Mouse (Mus musculus) lung, adult 2 months (tissue): ENCODE results near the gene Dll3. TPM values are rescaled to one million over a fixed set of nuclear protein-coding genes. Genes with fewer than 3 reads are reported as not detected.
"Not testable (repeated sequence)": the region's sequence is repeated elsewhere in the genome, so short reads cannot be mapped to it uniquely, and the experiment has no call there.

Experiments
- DNase-seq: peaks from one replicate; pipeline ENCODE4 v3.0.0; 2022
- H3K4me1 ChIP-seq: fragments of 200-500 bp; 2 replicates; pipeline ENCODE4 v1.6.1; 2011; ENCODE audit warnings: low read length; ENCODE audit not compliant: control insufficient read depth, insufficient read depth
- H3K4me3 ChIP-seq: fragments of 200-500 bp; replicated peaks from 2 replicates; pipeline ENCODE3; 2011; ENCODE audit warnings: low read depth, mild to moderate bottlenecking, control low read depth, low read length; ENCODE audit errors: extremely low read depth
- CTCF ChIP-seq: fragments of 200-500 bp; IDR thresholded peaks from 2 replicates; pipeline ENCODE4 v1.5.1; 2011; ENCODE audit warnings: mild to moderate bottlenecking, low read length, control low read depth; ENCODE audit not compliant: insufficient read depth
- POLR2A ChIP-seq: fragments of 200-500 bp; IDR thresholded peaks from 2 replicates; pipeline ENCODE4 v1.6.1; 2011; ENCODE audit warnings: low read depth, mild to moderate bottlenecking, control low read depth, low read length, borderline replicate concordance; ENCODE audit errors: extremely low read depth
- WGBS: fragments of 180-500 bp; shearing (Covaris S2); methylation state at CpG from one replicate; pipeline ENCODE4 v1.1.7; 2018; 5-methylcytosine and 5-hydroxymethylcytosine counted together
- polyA plus RNA-seq: library from polyadenylated mRNA; depleted of rRNA; stranded (reverse); fragments of >200 nt; gene quantifications from 2 replicates; pipeline ENCODE4 v1.2.3, GENCODE M21; 2012; rRNA removed

Gene Dll3
- polyA plus RNA-seq, 1 experiment: 0.12 TPM

GRCm38 (mm10) chr7:28254591-28254990 lies 47.4 kb downstream of the Dll3 start:
- Histone ChIP-seq H3K4me3 (no peak overlapping the region), H3K4me1 (no peaks in the 10 kb centered on the region)
- 65% methylated on average over 6 of the region's 6 CpGs for WGBS
- no peak for DNase-seq
- TF ChIP-seq CTCF (no peak), POLR2A (no peak)

- H3K4me1 ChIP-seq: no peaks in the 10 kb centered on the region
- no peak for DNase-seq
- no peak overlapping the region for H3K4me3 ChIP-seq
- TF ChIP-seq POLR2A: no peak
- TF ChIP-seq CTCF: no peak
- WGBS: 86% methylated on average over 17 of the region's 17 CpGs
Observed at GRCm38 (mm10) chr7:28251976-28252375, 50.1 kb downstream of the Dll3 start.

GRCm38 (mm10) chr7:28248957-28249356 lies 53.1 kb downstream of the Dll3 start:
- WGBS: 95% methylated on average over 3 of the region's 3 CpGs
- no peak for TF ChIP-seq POLR2A
- no peak for TF ChIP-seq CTCF
- DNase-seq: no peak
- Histone ChIP-seq H3K4me3 (no peak overlapping the region), H3K4me1 (no peaks in the 10 kb centered on the region)

GRCm38 (mm10) chr7:28243943-28244342 lies 58.1 kb downstream of the Dll3 start:
- not testable (repeated sequence) for H3K4me1 ChIP-seq, DNase-seq, H3K4me3 ChIP-seq
- WGBS: 65% methylated on average over 2 of the region's 2 CpGs

Other genes with a start within 250 kb of the Dll3 start
- gene Fcgbp, start 231.0 kb downstream of the Dll3 start, polyA plus RNA-seq: 7.5 and 19.2 TPM in 2 replicates
- 0.45 and 0.63 TPM in 2 replicates for gene 9530053A07Rik, start 172.8 kb downstream of the Dll3 start, polyA plus RNA-seq
- 32.4 and 40.9 TPM in 2 replicates for gene Fbl, start 132.5 kb downstream of the Dll3 start, polyA plus RNA-seq
- gene Dyrk1b, start 122.8 kb downstream of the Dll3 start, polyA plus RNA-seq: 50.1 and 53.7 TPM in 2 replicates
- 5.2 and 8.1 TPM in 2 replicates for gene Eid2, start 34.4 kb downstream of the Dll3 start, polyA plus RNA-seq
- 11.9 and 15.6 TPM in 2 replicates for gene Eid2b, start 24.5 kb downstream of the Dll3 start, polyA plus RNA-seq
- gene Selenov, start 11.1 kb downstream of the Dll3 start, polyA plus RNA-seq: not detected in 2 replicates
- 38.8 and 44.4 TPM in 2 replicates for gene Timm50, start 9.8 kb upstream of the Dll3 start, polyA plus RNA-seq
- gene Supt5, start 36.5 kb upstream of the Dll3 start, polyA plus RNA-seq: 98.7 and 109 TPM in 2 replicates
- gene Rps16, start 48.4 kb upstream of the Dll3 start, polyA plus RNA-seq: 529 and 774 TPM in 2 replicates
- 37.5 and 40.0 TPM in 2 replicates for gene Plekhg2, start 70.4 kb upstream of the Dll3 start, polyA plus RNA-seq
- 83.3 and 136 TPM in 2 replicates for gene Zfp36, start 78.0 kb upstream of the Dll3 start, polyA plus RNA-seq
- 37.3 and 39.2 TPM in 2 replicates for gene Med29, start 90.5 kb upstream of the Dll3 start, polyA plus RNA-seq
- 81.5 and 103 TPM in 2 replicates for gene Paf1, start 90.7 kb upstream of the Dll3 start, polyA plus RNA-seq
- 24.2 and 24.3 TPM in 2 replicates for gene Gmfg, start 135.2 kb upstream of the Dll3 start, polyA plus RNA-seq
- 5.5 and 7.0 TPM in 2 replicates for gene Lrfn1, start 149.7 kb upstream of the Dll3 start, polyA plus RNA-seq
- not detected in 2 replicates for gene Ifnl2, start 208.2 kb upstream of the Dll3 start, polyA plus RNA-seq
- gene Ifnl3, start 220.6 kb upstream of the Dll3 start, polyA plus RNA-seq: not detected in 2 replicates
- 27.0 TPM in 1 of 2 replicates, not detected in the other for gene Sycn, start 238.6 kb upstream of the Dll3 start, polyA plus RNA-seq
- gene Nccrp1, start 245.0 kb upstream of the Dll3 start, polyA plus RNA-seq: 0.53 and 27.0 TPM in 2 replicates